Mouse (Mus musculus) heart, embryonic 13.5 days (tissue): ENCODE results near the gene Nxnl1. TPM values are rescaled to one million over a fixed set of nuclear protein-coding genes. Genes with fewer than 3 reads are reported as not detected.

Source experiments
- ATAC-seq: fragments of 200-750 bp; cut with Nextera tagmentation; 2 replicates; pipeline ENCODE4 v1.8.0; 2017; ENCODE audit warnings: moderate TSS enrichment; ENCODE audit not compliant: insufficient number of reproducible peaks, low FRiP score, low TSS enrichment; ENCODE audit errors: extremely low read depth
- H3K27ac ChIP-seq: fragments of 300-500 bp; sonication (generic); replicated peaks from 2 replicates; pipeline ENCODE4 v1.5.1; 2015; ENCODE audit warnings: moderate library complexity, mild to moderate bottlenecking, inconsistent platforms
- H3K27me3 ChIP-seq: fragments of 300-500 bp; sonication (generic); replicated peaks from 2 replicates; pipeline ENCODE4 v1.6.1; 2015; ENCODE audit warnings: mild to moderate bottlenecking, inconsistent platforms
- H3K36me3 ChIP-seq: fragments of 300-500 bp; sonication (generic); 2 replicates; pipeline ENCODE4 v1.6.1; 2015; ENCODE audit warnings: mild to moderate bottlenecking, inconsistent platforms
- H3K4me1 ChIP-seq: fragments of 300-500 bp; sonication (generic); 2 replicates; pipeline ENCODE4 v1.6.1; 2015; ENCODE audit warnings: inconsistent platforms
- H3K4me2 ChIP-seq: fragments of 300-500 bp; sonication (generic); 2 replicates; pipeline ENCODE4 v1.6.1; 2015; ENCODE audit warnings: inconsistent platforms, mild to moderate bottlenecking, moderate library complexity
- H3K4me3 ChIP-seq: fragments of 300-500 bp; sonication (generic); 2 replicates; pipeline ENCODE4 v1.5.1; 2015; ENCODE audit warnings: moderate library complexity, mild to moderate bottlenecking, inconsistent platforms
- H3K9ac ChIP-seq: fragments of 300-500 bp; sonication (generic); 2 replicates; pipeline ENCODE4 v1.6.1; 2015; ENCODE audit warnings: inconsistent platforms, mild to moderate bottlenecking, moderate library complexity
- H3K9me3 ChIP-seq: fragments of 300-500 bp; sonication (generic); 2 replicates; pipeline ENCODE4 v1.6.1; 2016; ENCODE audit warnings: inconsistent platforms
- WGBS: fragments of 180-500 bp; shearing (Covaris S2); methylation state at CpG from one replicate; pipeline ENCODE4 v1.1.7; 2015; ENCODE audit warnings: mixed read lengths; 5-methylcytosine and 5-hydroxymethylcytosine counted together
- polyA plus RNA-seq: library from polyadenylated mRNA; unstranded; fragments of >200 nt; fragmentation: Nextera tagmentation; extraction: Ambion mirVana; gene quantifications from 2 replicates; pipeline ENCODE4 v1.2.1, GENCODE M21; 2015

Gene Nxnl1
- polyA plus RNA-seq, 1 experiment from 2014 or later: not detected

DNA sequence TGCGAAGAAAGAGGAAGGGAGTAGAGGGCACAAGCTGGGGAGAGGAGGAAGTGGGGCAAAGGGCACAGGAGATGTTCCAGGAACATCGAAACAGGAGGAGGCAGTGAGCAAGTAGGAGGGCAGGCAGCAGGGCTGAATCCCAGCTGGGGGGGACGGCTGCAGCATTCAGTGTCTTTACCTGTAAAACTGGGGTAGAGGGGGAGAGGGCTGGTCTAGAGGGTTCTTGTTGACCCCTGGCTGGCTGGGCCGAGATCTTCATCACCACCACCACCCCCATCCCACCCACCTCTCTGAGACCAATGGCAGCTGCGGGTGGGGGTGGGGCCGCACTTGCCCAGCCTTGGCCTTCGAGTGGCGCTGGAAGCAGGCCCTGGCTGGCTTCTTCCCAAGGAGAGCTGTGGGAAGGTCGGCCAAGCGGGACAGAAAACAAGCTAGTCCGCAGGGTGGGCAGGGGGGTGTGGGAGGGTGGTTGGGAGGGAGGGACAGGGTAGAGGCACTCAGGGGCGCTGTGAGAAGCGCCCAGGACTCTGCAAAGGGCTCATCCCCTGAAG lies 2.1 kb upstream of the Nxnl1 start, which contains the start of gene Slc27a1:
Gene Slc27a1, plus strand, starts transcription at position 496 of the 551 bp plus-strand sequence.
- no peaks in the 10 kb centered on the region for H3K36me3 ChIP-seq
- ATAC-seq: no peak
- peaks cover 35% of the 10 kb centered on the region for H3K4me1 ChIP-seq
- H3K4me2 ChIP-seq: peak within 1 kb of the TSS; percentile 89
- peaks cover 52% of the 10 kb centered on the region for H3K27me3 ChIP-seq
- H3K4me3 ChIP-seq: peak within 1 kb of the TSS; percentile 61
- peaks cover 7% of the 10 kb centered on the region; the same call in 1 of the 2 replicates for H3K9me3 ChIP-seq
- peak within 1 kb of the TSS; percentile 71 for H3K9ac ChIP-seq
- WGBS: 19% methylated on average over 13 of the region's 13 CpGs
- H3K27ac ChIP-seq: peak within 1 kb of the TSS; percentile 6; the same call in 1 of the 2 replicates

DNA sequence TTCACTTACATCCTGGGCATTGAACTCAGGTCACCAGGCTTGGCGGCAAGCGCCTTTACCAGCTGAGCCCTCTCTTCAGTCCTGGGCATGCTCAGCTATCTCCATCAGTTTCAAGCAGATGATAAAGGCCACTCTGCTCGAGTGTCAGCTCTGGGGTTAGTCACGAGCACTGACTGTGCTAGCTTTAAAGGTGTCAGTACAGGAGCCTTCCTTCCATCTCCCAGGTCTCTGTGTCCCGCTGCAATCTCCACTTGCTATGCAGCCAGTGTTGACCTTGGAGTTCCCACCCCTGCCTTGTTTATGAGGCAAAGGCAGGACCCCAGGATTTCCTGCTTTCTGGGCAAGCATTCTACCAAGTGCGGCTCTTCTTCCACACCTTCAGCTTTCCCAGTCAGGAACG lies 1.2 kb upstream of the Nxnl1 start:
- Histone ChIP-seq H3K36me3 (no peaks in the 10 kb centered on the region), H3K27ac (no peak overlapping the region), H3K4me3 (no peak overlapping the region), H3K9me3 (peaks cover 7% of the 10 kb centered on the region; the same call in 1 of the 2 replicates), H3K27me3 (peaks cover 61% of the 10 kb centered on the region), H3K9ac (no peak overlapping the region), H3K4me2 (no peak overlapping the region), H3K4me1 (peaks cover 35% of the 10 kb centered on the region)
- WGBS: 57% methylated on average over 7 of the region's 7 CpGs
- ATAC-seq: no peak

GRCm38 (mm10) chr8:71563992-71564391 lies 2.4 kb downstream of the Nxnl1 start:
- Histone ChIP-seq H3K4me3 (no peak overlapping the region), H3K27ac (no peak overlapping the region), H3K36me3 (no peaks in the 10 kb centered on the region), H3K9me3 (peaks cover 7% of the 10 kb centered on the region; the same call in 1 of the 2 replicates), H3K4me2 (no peak overlapping the region), H3K4me1 (peaks cover 21% of the 10 kb centered on the region), H3K9ac (no peak overlapping the region), H3K27me3 (peaks cover 93% of the 10 kb centered on the region)
- no peak for ATAC-seq
- WGBS: 77% methylated on average over 4 of the region's 4 CpGs

DNA sequence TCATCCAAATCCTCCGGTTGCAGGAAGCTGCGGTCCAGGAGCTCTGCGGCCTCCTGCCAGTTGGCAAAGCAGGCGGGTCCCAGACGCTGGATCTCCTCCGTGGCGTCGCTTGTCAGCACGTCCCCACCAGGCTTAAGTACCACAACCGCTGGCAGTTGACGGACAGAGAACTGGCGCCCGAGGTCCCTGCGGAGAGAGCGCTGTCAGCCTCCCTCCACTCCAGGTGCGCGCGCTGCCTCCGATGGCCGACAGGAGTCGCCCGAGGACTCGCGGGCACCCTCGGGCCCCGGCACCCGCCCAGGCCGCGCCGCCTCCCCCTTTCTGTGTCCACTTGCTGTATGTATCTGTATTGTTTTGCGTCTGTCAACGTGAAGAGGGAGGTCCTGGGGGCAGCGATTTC lies 3.6 kb downstream of the Nxnl1 start:
- H3K36me3 ChIP-seq: no peaks in the 10 kb centered on the region
- H3K27me3 ChIP-seq: peaks cover 93% of the 10 kb centered on the region
- peak overlapping the region; percentile 61 for H3K4me2 ChIP-seq
- peak overlapping the region; percentile 64 for H3K9ac ChIP-seq
- peak overlapping the region; percentile 40 for H3K4me3 ChIP-seq
- H3K4me1 ChIP-seq: peaks cover 22% of the 10 kb centered on the region
- H3K27ac ChIP-seq: no peak overlapping the region
- ATAC-seq: no peak
- H3K9me3 ChIP-seq: peaks cover 7% of the 10 kb centered on the region; the same call in 1 of the 2 replicates
- 2% methylated on average over 33 of the region's 33 CpGs for WGBS

- Histone ChIP-seq H3K9me3 (peaks cover 7% of the 10 kb centered on the region; the same call in 1 of the 2 replicates), H3K4me1 (peaks cover 22% of the 10 kb centered on the region), H3K27me3 (peaks cover 96% of the 10 kb centered on the region), H3K27ac (no peak overlapping the region), H3K9ac (no peak overlapping the region), H3K36me3 (no peaks in the 10 kb centered on the region), H3K4me3 (no peak overlapping the region), H3K4me2 (no peak overlapping the region)
- WGBS: 3% methylated on average over 15 of the region's 15 CpGs
- ATAC-seq: no peak
These were observed 5.0 kb downstream of the Nxnl1 start for GRCm38 (mm10) chr8:71561401-71561800.

DNA sequence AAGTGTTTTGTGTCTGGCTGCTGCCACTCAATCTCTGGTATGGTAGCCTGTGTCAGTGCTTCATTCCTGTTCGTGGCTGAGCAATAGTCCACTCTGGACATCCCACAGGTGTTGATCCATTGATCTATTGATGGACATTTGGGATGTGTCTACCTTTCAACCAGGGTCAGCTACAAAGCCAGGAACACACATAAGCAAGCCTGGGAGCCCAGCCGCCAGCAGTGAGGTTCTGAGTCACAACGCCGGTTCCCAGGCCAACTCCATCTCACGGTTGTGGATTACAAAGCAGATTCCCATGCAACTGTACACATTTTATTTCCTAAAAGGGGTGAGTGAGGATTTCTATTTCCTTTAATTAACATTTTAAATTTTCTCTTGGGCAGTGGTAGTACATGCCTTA lies 5.6 kb downstream of the Nxnl1 start:
- WGBS: 79% methylated on average over 5 of the region's 5 CpGs
- Histone ChIP-seq H3K36me3 (no peaks in the 10 kb centered on the region), H3K4me3 (no peak overlapping the region), H3K9me3 (peaks cover 7% of the 10 kb centered on the region; the same call in 1 of the 2 replicates), H3K4me1 (peaks cover 22% of the 10 kb centered on the region), H3K9ac (no peak overlapping the region), H3K4me2 (no peak overlapping the region), H3K27ac (no peak overlapping the region), H3K27me3 (peaks cover 96% of the 10 kb centered on the region)
- ATAC-seq: no peak

DNA sequence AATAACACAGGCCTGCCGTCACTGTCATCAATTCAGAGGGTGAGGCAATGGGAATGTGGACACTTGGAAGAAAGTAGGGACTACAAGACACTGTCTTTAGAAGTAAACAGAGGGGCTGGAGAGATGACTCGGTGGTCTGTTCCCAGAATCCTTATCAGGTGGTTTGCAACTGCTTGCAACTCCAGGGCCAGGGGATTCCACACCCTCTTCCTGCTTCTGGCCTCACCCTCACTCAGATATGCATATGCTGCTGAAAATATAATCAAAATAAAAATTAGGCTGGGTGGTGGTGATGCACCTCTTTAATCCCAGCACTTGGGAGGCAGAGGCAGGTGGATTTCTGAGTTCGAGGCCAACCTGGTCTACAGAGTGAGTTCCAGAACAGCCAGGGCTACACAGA lies 6.3 kb downstream of the Nxnl1 start:
- 64% methylated on average over 3 of the region's 3 CpGs for WGBS
- Histone ChIP-seq H3K9me3 (peaks cover 7% of the 10 kb centered on the region; the same call in 1 of the 2 replicates), H3K4me1 (peaks cover 22% of the 10 kb centered on the region), H3K4me2 (no peak overlapping the region), H3K36me3 (no peaks in the 10 kb centered on the region), H3K4me3 (no peak overlapping the region), H3K27ac (no peak overlapping the region), H3K9ac (no peak overlapping the region), H3K27me3 (peaks cover 97% of the 10 kb centered on the region)
- ATAC-seq: no peak

DNA sequence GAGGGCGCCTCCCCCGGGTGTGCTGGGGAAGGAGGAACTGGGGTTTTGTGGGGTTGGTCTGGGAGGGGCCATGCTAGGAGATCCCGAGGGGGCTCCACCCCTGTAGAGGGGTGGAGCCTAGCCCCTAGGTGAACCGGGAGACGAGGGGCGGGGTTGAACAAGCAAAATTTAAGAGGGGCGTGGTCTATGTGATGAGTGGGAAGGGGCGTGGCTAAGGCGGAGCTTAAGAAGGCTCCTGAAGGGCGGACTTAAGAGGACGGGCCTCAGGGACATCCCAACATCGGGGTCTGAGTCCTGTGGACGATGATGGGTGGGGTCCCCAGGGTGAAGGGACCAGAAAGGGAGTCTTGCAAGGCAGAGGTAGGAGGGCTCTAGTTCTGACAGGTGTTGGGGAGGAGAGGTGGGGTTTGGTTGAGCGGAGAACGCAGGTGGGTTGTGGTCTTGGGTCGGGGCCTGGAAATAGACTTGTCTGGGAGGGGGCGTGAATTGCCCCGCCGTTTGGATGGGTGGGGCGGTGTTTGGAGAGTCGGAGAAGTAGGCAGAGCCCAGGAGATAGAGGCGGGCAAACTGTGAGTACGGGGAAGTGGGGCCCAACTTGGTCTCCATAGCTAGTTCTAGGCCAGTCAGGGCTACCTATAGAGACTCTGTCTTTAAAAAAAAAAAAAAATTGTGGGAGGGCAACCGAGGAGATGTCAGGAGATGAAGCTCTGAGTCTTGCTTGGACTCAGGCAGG lies 7.3 kb downstream of the Nxnl1 start:
- peaks cover 25% of the 10 kb centered on the region for H3K4me1 ChIP-seq
- ATAC-seq: peak; percentile 66; the same call in 1 of the 2 replicates
- H3K36me3 ChIP-seq: no peaks in the 10 kb centered on the region
- peaks cover 3% of the 10 kb centered on the region; the same call in 1 of the 2 replicates for H3K9me3 ChIP-seq
- peak overlapping the region; percentile 70 for H3K4me2 ChIP-seq
- H3K4me3 ChIP-seq: peak overlapping the region; percentile 49
- peaks cover 88% of the 10 kb centered on the region for H3K27me3 ChIP-seq
- no peak overlapping the region for H3K27ac ChIP-seq
- WGBS: 5% methylated on average over 24 of the region's 24 CpGs
- peak overlapping the region; percentile 64 for H3K9ac ChIP-seq

DNA sequence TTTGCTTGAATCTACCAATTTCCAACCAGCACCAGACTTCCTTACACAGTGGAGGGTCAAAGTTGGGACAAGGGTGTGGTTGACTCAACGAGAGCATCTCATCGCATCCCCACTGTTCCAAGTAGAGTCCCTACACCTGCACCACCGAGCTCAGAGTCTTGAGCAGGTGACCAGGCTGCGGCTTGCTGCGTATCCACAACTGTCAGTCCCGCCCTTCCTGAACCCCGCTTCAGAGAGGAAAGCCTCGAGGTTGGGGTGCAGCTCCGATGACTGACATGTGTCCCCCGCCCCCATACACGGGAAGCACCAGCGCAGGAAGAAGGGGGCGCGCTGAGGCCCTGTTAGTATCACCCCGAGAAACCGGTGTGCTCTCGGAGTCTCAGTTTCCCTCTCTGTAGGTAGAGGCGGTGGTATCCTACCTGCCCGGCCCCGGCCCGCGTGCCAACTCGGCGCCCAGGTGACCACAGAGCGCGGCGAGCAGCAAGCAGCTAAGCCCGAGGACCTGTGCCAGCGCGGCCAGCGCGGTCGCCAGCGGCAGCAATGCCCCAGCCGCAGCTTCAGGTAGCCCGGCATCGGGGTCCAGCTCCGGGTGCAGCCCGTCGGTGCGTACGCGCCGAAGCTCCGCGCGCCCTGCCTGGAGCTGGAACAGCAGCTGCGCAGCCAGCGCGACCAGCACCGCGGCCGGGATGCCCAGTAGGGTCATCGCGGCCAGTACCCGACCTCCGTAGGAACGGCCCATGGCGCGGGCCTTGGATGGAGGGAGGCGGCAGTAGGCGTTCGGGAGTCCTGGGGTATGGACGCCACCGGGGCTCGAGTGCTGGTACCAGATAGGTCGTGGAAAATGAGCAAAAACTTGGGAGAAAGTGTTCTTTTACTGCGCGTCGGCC lies 8.1 kb downstream of the Nxnl1 start, which contains the start of gene Tmem221:
Gene Tmem221, minus strand, starts transcription at position 801 of the 887 bp plus-strand sequence.
- Histone ChIP-seq H3K4me1 (peaks cover 26% of the 10 kb centered on the region), H3K27ac (no peak within 1 kb of the TSS), H3K9me3 (no peaks in the 10 kb centered on the region), H3K27me3 (peaks cover 80% of the 10 kb centered on the region), H3K36me3 (no peaks in the 10 kb centered on the region), H3K4me3 (peak within 1 kb of the TSS; percentile 49), H3K4me2 (peak within 1 kb of the TSS; percentile 70), H3K9ac (peak within 1 kb of the TSS; percentile 64)
- WGBS: 3% methylated on average over 70 of the region's 70 CpGs
- 0 out of 2 replicates have a peak, but pooled peaks have one; percentile 5 for ATAC-seq

GRCm38 (mm10) chr8:71554644-71555043 lies 11.8 kb downstream of the Nxnl1 start:
- no peak for ATAC-seq
- peaks cover 44% of the 10 kb centered on the region for H3K27me3 ChIP-seq
- H3K4me1 ChIP-seq: peaks cover 24% of the 10 kb centered on the region
- no peak overlapping the region for H3K4me2 ChIP-seq
- no peaks in the 10 kb centered on the region for H3K36me3 ChIP-seq
- H3K4me3 ChIP-seq: no peak overlapping the region
- WGBS: 69% methylated on average over 2 of the region's 2 CpGs
- H3K9ac ChIP-seq: no peak overlapping the region
- no peaks in the 10 kb centered on the region for H3K9me3 ChIP-seq
- 0 out of 2 replicates have a peak overlapping the region, but pooled peaks have one; percentile 12 for H3K27ac ChIP-seq

DNA sequence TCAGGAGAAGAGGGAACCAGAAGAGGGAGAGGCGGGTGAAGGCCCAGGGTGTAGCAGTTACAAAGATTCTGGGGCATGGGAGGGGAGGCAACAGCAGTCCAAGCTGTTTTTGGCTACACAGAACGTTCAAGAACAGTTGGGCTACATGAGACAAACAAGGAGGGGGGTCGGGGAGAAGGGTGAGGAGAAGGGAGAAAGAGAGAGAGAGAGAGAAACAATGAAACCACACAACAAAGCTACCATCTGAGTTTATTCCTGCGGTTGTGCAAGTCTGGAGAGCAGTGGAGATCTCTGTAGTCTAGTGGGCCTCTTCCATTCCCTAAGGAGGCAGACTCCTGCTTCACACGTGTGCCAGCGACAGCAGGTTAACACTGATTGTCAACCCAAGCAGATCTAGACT lies 12.4 kb downstream of the Nxnl1 start:
- Histone ChIP-seq H3K27ac (0 out of 2 replicates have a peak overlapping the region, but pooled peaks have one; percentile 12), H3K4me2 (no peak overlapping the region), H3K4me3 (no peak overlapping the region), H3K4me1 (peaks cover 21% of the 10 kb centered on the region), H3K27me3 (peaks cover 37% of the 10 kb centered on the region), H3K9me3 (no peaks in the 10 kb centered on the region), H3K36me3 (0 out of 2 replicates have a peak, but pooled peaks cover 4% of the 10 kb centered on the region), H3K9ac (no peak overlapping the region)
- no peak for ATAC-seq
- 61% methylated on average over 6 of the region's 6 CpGs for WGBS
